Mouse (Mus musculus) thymus, adult 2 months (tissue): Measurements from ENCODE around the gene Stn1.

Experiments
- CTCF ChIP-seq: fragments of 200-500 bp; IDR thresholded peaks from 2 replicates; pipeline ENCODE4 v1.5.1; 2012; ENCODE audit warnings: mild to moderate bottlenecking, control low read depth, low read length, moderate library complexity, borderline replicate concordance; ENCODE audit not compliant: control insufficient read depth, poor library complexity, insufficient read depth; ENCODE audit errors: extremely low read depth
- POLR2A ChIP-seq: fragments of 200-500 bp; IDR thresholded peaks from 2 replicates; pipeline ENCODE4 v1.6.1; 2012; ENCODE audit warnings: mild to moderate bottlenecking, low read length, control low read depth, moderate library complexity; ENCODE audit not compliant: control insufficient read depth, poor library complexity, insufficient read depth; ENCODE audit errors: extremely low read depth

DNA sequence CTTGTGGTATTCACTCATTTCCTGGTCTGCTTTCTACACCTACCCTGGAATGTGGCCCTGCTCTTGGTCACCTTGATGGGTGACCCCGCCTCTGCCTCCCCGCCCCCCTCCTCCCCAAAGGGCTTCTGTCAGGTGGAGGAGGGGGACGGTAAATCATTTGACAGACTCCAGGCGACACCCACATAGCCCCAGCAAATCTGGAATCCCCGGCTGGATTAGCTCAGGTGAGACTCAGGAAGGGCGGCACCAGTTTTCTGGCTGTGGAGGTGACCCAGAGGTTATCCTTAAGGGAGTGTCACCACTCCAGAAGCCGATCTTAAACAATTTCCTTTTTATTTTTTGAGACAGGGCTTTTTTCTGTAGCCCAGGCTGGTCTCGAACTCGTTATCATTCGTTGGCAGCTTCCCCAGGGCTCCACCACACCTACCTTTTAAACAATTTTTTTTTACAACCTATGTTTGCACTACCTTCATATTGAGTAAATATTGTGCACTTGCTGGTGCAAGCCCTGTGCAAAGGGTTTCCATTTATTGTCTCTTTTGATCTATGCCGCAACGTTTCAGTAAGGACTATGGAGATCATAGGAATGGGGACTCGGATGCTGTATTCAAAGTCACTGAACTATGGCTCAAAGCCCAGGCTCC is 41.4 kb upstream of the Stn1 start:
- no peak for TF ChIP-seq CTCF
- no peak for TF ChIP-seq POLR2A
